Mouse (Mus musculus): ENCODE data around the gene Anxa11. TPM values are rescaled to one million over a fixed set of nuclear protein-coding genes. Genes with fewer than 3 reads are reported as not detected.

The Anxa11 gene
- total and polyA plus RNA-seq, 3 experiments, result 7.6 to 40.5 TPM; not detected in 1

- DNase-seq (ENCODE audit: low read depth, low spot score), result peak; percentile 72
- no peak overlapping the region for H3K9ac ChIP-seq (ENCODE audit: control insufficient read depth, low read depth, low read length, poor library complexity, severe bottlenecking)
- no peaks in the 10 kb centered on the region for H3K79me2 ChIP-seq (ENCODE audit: control insufficient read depth, insufficient read depth, low read length, poor library complexity)
- H3K27me3 ChIP-seq (ENCODE audit: control insufficient read depth in 1 of 2, insufficient read depth in 2 of 2, low read length in 2 of 2), result peaks cover 4 to 5% of the 10 kb centered on the region in 2 experiments
- TF ChIP-seq RAD21 (IDR thresholded peaks at IDR 0.05; ENCODE audit: low read depth, low read length) (peak; percentile 65), USF2 (IDR thresholded peaks at IDR 0.05; ENCODE audit: borderline replicate concordance in 1 of 2, insufficient read depth in 1 of 2, low read depth in 1 of 2, low read length in 2 of 2) (no peak), CTCF (IDR thresholded peaks at IDR 0.05 in 2 of 3, conservative IDR thresholded peaks at IDR 0.05 in 1 of 3; ENCODE audit: control insufficient read depth in 1 of 3, insufficient read depth in 1 of 3, low read depth in 2 of 3, low read length in 3 of 3, poor library complexity in 1 of 3, severe bottlenecking in 1 of 3) (peak; percentile 80 to 87 (median 81)), NELFE (IDR thresholded peaks at IDR 0.05; ENCODE audit: low read depth, low read length) (no peak), SMC3 (IDR thresholded peaks at IDR 0.05; ENCODE audit: low read depth, low read length) (peak; percentile 76), ZC3H11A (IDR thresholded peaks at IDR 0.05; ENCODE audit: low read depth, low read length) (peak; percentile 61), NRF1 (IDR thresholded peaks at IDR 0.05; ENCODE audit: insufficient read depth, low read depth, low read length, poor library complexity, severe bottlenecking) (peak; percentile 34; the same call in 1 of the 2 replicates)
- H3K27ac ChIP-seq (ENCODE audit: control insufficient read depth, low read depth, low read length), result no peak overlapping the region
- H3K4me3 ChIP-seq (ENCODE audit: control insufficient read depth in 1 of 2, insufficient read depth in 1 of 2, low read depth in 2 of 2, low read length in 2 of 2), result no peak overlapping the region
- no peaks in the 10 kb centered on the region for H3K9me3 ChIP-seq (replicated peaks; ENCODE audit: insufficient read depth, low read length)
- H3K4me1 ChIP-seq (ENCODE audit: control insufficient read depth in 1 of 2, insufficient read depth in 2 of 2, low read length in 2 of 2), result no peaks in the 10 kb centered on the region; a peak in 2 of 4 replicates
- H3K36me3 ChIP-seq (ENCODE audit: control insufficient read depth in 1 of 2, insufficient read depth in 2 of 2, low read length in 2 of 2), result no peaks in the 10 kb centered on the region
These were observed 9.7 kb upstream of the Anxa11 start for GRCm38 (mm10) chr14:25832301-25832700.

GRCm38 (mm10) chr14:25838411-25838810 lies 3.5 kb upstream of the Anxa11 start:
- H3K4me1 ChIP-seq (ENCODE audit: control insufficient read depth in 1 of 2, insufficient read depth in 2 of 2, low read length in 2 of 2), result peaks cover 4 to 8% of the 10 kb centered on the region in 2 experiments; a peak in 3 of 4 replicates
- H3K9me3 ChIP-seq (replicated peaks; ENCODE audit: insufficient read depth, low read length), result no peaks in the 10 kb centered on the region
- peaks cover 0 to 4% of the 10 kb centered on the region in 2 experiments; a peak in 2 of 4 replicates for H3K36me3 ChIP-seq (ENCODE audit: control insufficient read depth in 1 of 2, insufficient read depth in 2 of 2, low read length in 2 of 2)
- TF ChIP-seq GATA1 (IDR thresholded peaks at IDR 0.05; ENCODE audit: low read depth, low read length), result no peak
- no peak for TF ChIP-seq BHLHE40 (IDR thresholded peaks at IDR 0.05; ENCODE audit: borderline replicate concordance, low read depth, low read length)
- no peak for TF ChIP-seq TCF12 (IDR thresholded peaks at IDR 0.05; ENCODE audit: low read depth, low read length)
- TF ChIP-seq EP300 (IDR thresholded peaks at IDR 0.05; ENCODE audit: low read depth in 1 of 2, low read length in 2 of 2), result no peak
- no peak for TF ChIP-seq USF2 (IDR thresholded peaks at IDR 0.05; ENCODE audit: borderline replicate concordance in 1 of 2, insufficient read depth in 1 of 2, low read depth in 1 of 2, low read length in 2 of 2)
- no peak for TF ChIP-seq SMC3 (IDR thresholded peaks at IDR 0.05; ENCODE audit: low read depth, low read length)
- TF ChIP-seq USF1 (IDR thresholded peaks at IDR 0.05; ENCODE audit: low read depth, low read length), result no peak
- no peak for TF ChIP-seq MXI1 (IDR thresholded peaks at IDR 0.05; ENCODE audit: low read depth, low read length)
- no peak for TF ChIP-seq KAT2A (conservative IDR thresholded peaks at IDR 0.05; ENCODE audit: low read depth, low read length)
- TF ChIP-seq ELF1 (IDR thresholded peaks at IDR 0.05; ENCODE audit: low read depth, low read length), result no peak
- no peak for TF ChIP-seq ZC3H11A (IDR thresholded peaks at IDR 0.05; ENCODE audit: low read depth, low read length)
- no peak for TF ChIP-seq MAZ (IDR thresholded peaks at IDR 0.05; ENCODE audit: low read depth, low read length)
- no peak for TF ChIP-seq ZMIZ1 (IDR thresholded peaks at IDR 0.05; ENCODE audit: low read depth, low read length)
- TF ChIP-seq CTCF (IDR thresholded peaks at IDR 0.05 in 2 of 3, conservative IDR thresholded peaks at IDR 0.05 in 1 of 3; ENCODE audit: control insufficient read depth in 1 of 3, insufficient read depth in 1 of 3, low read depth in 2 of 3, low read length in 3 of 3, poor library complexity in 1 of 3, severe bottlenecking in 1 of 3), result no peak
- no peak for TF ChIP-seq RAD21 (IDR thresholded peaks at IDR 0.05; ENCODE audit: low read depth, low read length)
- no peak for TF ChIP-seq GABPA (IDR thresholded peaks at IDR 0.05; ENCODE audit: low read depth, low read length)
- no peak for TF ChIP-seq UBTF (IDR thresholded peaks at IDR 0.05; ENCODE audit: borderline replicate concordance, insufficient read depth, low read depth, low read length)
- DNase-seq (ENCODE audit: low read depth, low spot score), result no peak
- peaks cover 5% of the 10 kb centered on the region in 2 experiments for H3K27me3 ChIP-seq (ENCODE audit: control insufficient read depth in 1 of 2, insufficient read depth in 2 of 2, low read length in 2 of 2)
- no peak overlapping the region for H3K9ac ChIP-seq (ENCODE audit: control insufficient read depth, low read depth, low read length, poor library complexity, severe bottlenecking)
- H3K4me3 ChIP-seq (ENCODE audit: control insufficient read depth in 1 of 2, insufficient read depth in 1 of 2, low read depth in 2 of 2, low read length in 2 of 2), result no peak overlapping the region
- peaks cover 10% of the 10 kb centered on the region for H3K79me2 ChIP-seq (ENCODE audit: control insufficient read depth, insufficient read depth, low read length, poor library complexity)
- no peak overlapping the region for H3K27ac ChIP-seq (ENCODE audit: control insufficient read depth, low read depth, low read length)

Data from MEL (cell line).